Mouse (Mus musculus): ENCODE data around the gene Creb3l2.

DNA sequence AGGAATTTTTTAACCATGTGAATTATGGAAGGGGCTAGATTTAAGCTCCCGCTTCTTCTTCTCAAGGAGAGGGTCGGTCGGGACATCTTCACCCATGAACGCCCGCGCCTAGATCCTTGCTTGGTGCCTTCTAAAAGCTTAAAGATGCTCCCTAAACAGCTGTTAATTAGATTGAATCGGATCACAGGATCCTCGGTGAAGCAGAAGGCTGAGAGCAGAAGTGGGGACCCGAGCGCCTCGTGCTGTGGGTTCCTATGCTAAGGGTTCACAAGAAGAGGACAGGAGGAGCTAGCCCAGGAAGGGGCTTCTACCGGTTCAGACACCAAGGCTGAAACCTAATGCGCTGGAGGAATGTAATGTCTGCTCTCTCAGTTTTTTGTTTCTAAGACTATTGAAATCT lies 141.5 kb downstream of the Creb3l2 start:
- TF ChIP-seq CTCF (IDR thresholded peaks at IDR 0.05; ENCODE audit: low read depth, low read length) (no peak), POLR2A (IDR thresholded peaks at IDR 0.05; ENCODE audit: borderline replicate concordance, low read depth, low read length) (no peak)
